Mouse (Mus musculus) adrenal gland, adult 18-20 months (tissue): ENCODE measurements around the gene Spg21. TPM values are rescaled to one million over a fixed set of nuclear protein-coding genes. Genes with fewer than 3 reads are reported as not detected.

Source experiments
- DNase-seq, 2 experiments: peaks; one replicate each; pipeline ENCODE4 v3.0.0; 2021 to 2022; ENCODE audit warnings: low spot score in 2 of 2
- total RNA-seq, 2 experiments: library from RNA; stranded (reverse); gene quantifications; 1 replicate in 1 of 2; 2 replicates in 1 of 2; pipeline ENCODE4 v1.2.3; 2021

The Spg21 gene
- total RNA-seq, 2 experiments from 2014 or later, result 53.2 to 64.3 TPM

GRCm38 (mm10) chr9:65467686-65468085 lies 6.9 kb downstream of the Spg21 start:
- DNase-seq, result no peak

- no peak for DNase-seq
Observed at GRCm38 (mm10) chr9:65472769-65473168, 12.0 kb downstream of the Spg21 start.

GRCm38 (mm10) chr9:65479158-65479557 lies 18.4 kb downstream of the Spg21 start:
- no peak for DNase-seq

GRCm38 (mm10) chr9:65480071-65480470 lies 19.3 kb downstream of the Spg21 start:
- no peak for DNase-seq

GRCm38 (mm10) chr9:65491476-65491875 lies 30.7 kb downstream of the Spg21 start:
- DNase-seq, result no peak

GRCm38 (mm10) chr9:65492351-65492750 lies 31.6 kb downstream of the Spg21 start:
- DNase-seq, result no peak

- DNase-seq, result no peak
Observed at GRCm38 (mm10) chr9:65492851-65493250, 32.1 kb downstream of the Spg21 start.

- no peak for DNase-seq
Observed at GRCm38 (mm10) chr9:65502146-65502545, 41.4 kb downstream of the Spg21 start.

GRCm38 (mm10) chr9:65502721-65503505 lies 42.2 kb downstream of the Spg21 start:
- no peak for DNase-seq

GRCm38 (mm10) chr9:65508449-65508848 lies 47.7 kb downstream of the Spg21 start:
- no peak for DNase-seq

GRCm38 (mm10) chr9:65512520-65512919 lies 51.8 kb downstream of the Spg21 start:
- DNase-seq, result no peak

GRCm38 (mm10) chr9:65514431-65514830 lies 53.7 kb downstream of the Spg21 start:
- no peak for DNase-seq

GRCm38 (mm10) chr9:65514851-65515261 lies 54.1 kb downstream of the Spg21 start:
- DNase-seq, result no peak

- DNase-seq, result no peak
Observed at GRCm38 (mm10) chr9:65519807-65520504, 59.2 kb downstream of the Spg21 start, which contains the start of gene Ankdd1a. Ankdd1a (minus strand) TSS chr9:65520193.

- DNase-seq, result no peak
Observed at GRCm38 (mm10) chr9:65520505-65520876, 59.7 kb downstream of the Spg21 start.

- DNase-seq, result peak; percentile 80 to 81
Observed at GRCm38 (mm10) chr9:65523611-65524364, 63.0 kb downstream of the Spg21 start.

- DNase-seq, result no peak
Observed at GRCm38 (mm10) chr9:65525445-65526195, 64.9 kb downstream of the Spg21 start.

- no peak for DNase-seq
Observed at GRCm38 (mm10) chr9:65528417-65529038, 67.8 kb downstream of the Spg21 start.

GRCm38 (mm10) chr9:65529659-65530058 lies 68.9 kb downstream of the Spg21 start:
- peak in 1 of 2 experiments; percentile 58 for DNase-seq

- no peak for DNase-seq
Observed at GRCm38 (mm10) chr9:65531283-65531682, 70.5 kb downstream of the Spg21 start.
